ENCODE assay signal across 8 mouse cellular contexts in genomic region chr6:91180767-91181171, GRCm38 (mm10). TPM values are rescaled to one million over a fixed set of nuclear protein-coding genes. Genes with fewer than 3 reads are reported as not detected.
DNase-seq lines count a peak whose midpoint lies in the region; ATAC-seq lines count a peak whose summit lies in the region.

No protein-coding gene starts in this region.

- no peaks in the 10 kb centered on the region for H3K27me3 ChIP-seq in embryonic facial prominence, embryonic 11.5 days (ENCODE audit: control insufficient read depth, insufficient read depth, low read length)
- H3K27me3 ChIP-seq in forebrain, embryonic 13.5 days, result no peaks in the 10 kb centered on the region

- ATAC-seq in embryonic facial prominence, embryonic 11.5 days (replicated peaks; ENCODE audit: insufficient number of reproducible peaks, low FRiP score, low TSS enrichment, low read depth), result peak; percentile 85
- peak; percentile 57; the same call in 1 of the 2 replicates for ATAC-seq in forebrain, embryonic 13.5 days
- no peak for ATAC-seq in inflammation-experienced regulatory T-cells, adult 6 months

- H3K4me1 ChIP-seq in embryonic facial prominence, embryonic 11.5 days (ENCODE audit: control insufficient read depth, insufficient read depth, low read length), result peaks cover 4% of the 10 kb centered on the region
- peaks cover 9% of the 10 kb centered on the region; the same call in 1 of the 2 replicates for H3K4me1 ChIP-seq in forebrain, embryonic 13.5 days

- H3K4me3 ChIP-seq in embryonic facial prominence, embryonic 11.5 days (ENCODE audit: low read depth, low read length), result no peak overlapping the region
- H3K4me3 ChIP-seq in forebrain, embryonic 13.5 days, result no peak overlapping the region

- WGBS in embryonic facial prominence, embryonic 11.5 days, result 28% methylated on average over 9 of the region's 9 CpGs
- 56% methylated on average over 9 of the region's 9 CpGs for WGBS in forebrain, embryonic 13.5 days

- H3K9me3 ChIP-seq in embryonic facial prominence, embryonic 11.5 days (replicated peaks; ENCODE audit: control insufficient read depth, low read length), result no peaks in the 10 kb centered on the region
- H3K9me3 ChIP-seq in forebrain, embryonic 13.5 days (replicated peaks), result no peaks in the 10 kb centered on the region

- DNase-seq in left cerebral cortex, postnatal 14 days (ENCODE audit: low spot score in 2 of 2), result peak; percentile 36 to 55
- DNase-seq in left cerebral cortex, adult 9 months (ENCODE audit: low spot score in 2 of 2), result no peak
- DNase-seq in embryonic facial prominence, embryonic 11.5 days (ENCODE audit: low spot score), result peak; percentile 83
- peak; percentile 39 for DNase-seq in hindlimb bud, embryonic 11.5 days (ENCODE audit: extremely low spot score, low read depth, low spot score)
- no peak for DNase-seq in cerebellum, adult 11 months
- no peak for DNase-seq in retina, embryonic 14.5 days (ENCODE audit: low spot score)

- peak overlapping the region; percentile 81 for H3K27ac ChIP-seq in embryonic facial prominence, embryonic 11.5 days (replicated peaks; ENCODE audit: low read depth, low read length)
- no peak overlapping the region for H3K27ac ChIP-seq in forebrain, embryonic 13.5 days

- intact Hi-C loops in left cerebral cortex, postnatal 14 days (cut with DNase I), result no loop called here

- no peak overlapping the region for H3K9ac ChIP-seq in embryonic facial prominence, embryonic 11.5 days (replicated peaks; ENCODE audit: low read length)
- no peak overlapping the region for H3K9ac ChIP-seq in forebrain, embryonic 13.5 days

- no peaks in the 10 kb centered on the region for H3K36me3 ChIP-seq in embryonic facial prominence, embryonic 11.5 days (replicated peaks; ENCODE audit: control insufficient read depth, insufficient read depth, low read depth, low read length)
- H3K36me3 ChIP-seq in forebrain, embryonic 13.5 days (ENCODE audit: poor library complexity, severe bottlenecking), result no peaks in the 10 kb centered on the region

- no peak overlapping the region for H3K4me2 ChIP-seq in embryonic facial prominence, embryonic 11.5 days (ENCODE audit: low read depth, low read length)
- H3K4me2 ChIP-seq in forebrain, embryonic 13.5 days, result no peak overlapping the region

RNA-seq across cellular contexts. Expression of gene Hdac11, which starts 24.3 kb away (rescaled TPM):
- total RNA-seq in left cerebral cortex, postnatal 14 days (2021), result 100 to 1,000 TPM; 130 to 142 TPM
- polyA plus RNA-seq in embryonic facial prominence, embryonic 11.5 days (2014; fragmentation: Nextera tagmentation; extraction: Ambion mirVana), result 11.0 TPM in 2 replicates
- 15.3 and 21.0 TPM in 2 replicates for polyA plus RNA-seq in forebrain, embryonic 13.5 days (2015; fragmentation: Nextera tagmentation; extraction: Ambion mirVana)
- polyA plus RNA-seq in inflammation-experienced regulatory T-cells, adult 6 months (2017; shearing (Covaris generic)), result 1 to 10 TPM in 2 of 3 experiments, under 1 TPM in 1; 0.80 to 1.5 (median 1.4) TPM

RNA-seq across cellular contexts. Expression of gene Fbln2, which starts 31.5 kb away (rescaled TPM):
- 1 to 10 TPM; 9.6 to 9.9 TPM for total RNA-seq in left cerebral cortex, postnatal 14 days (2021)
- polyA plus RNA-seq in embryonic facial prominence, embryonic 11.5 days (2014; fragmentation: Nextera tagmentation; extraction: Ambion mirVana), result 61.9 and 76.6 TPM in 2 replicates
- 8.5 and 12.2 TPM in 2 replicates for polyA plus RNA-seq in forebrain, embryonic 13.5 days (2015; fragmentation: Nextera tagmentation; extraction: Ambion mirVana)
- polyA plus RNA-seq in inflammation-experienced regulatory T-cells, adult 6 months (2017; shearing (Covaris generic)), result 1 to 10 TPM in 1 of 3 experiments, under 1 TPM in 1, not detected in 1; 0.22 to 1.2 TPM

Comparison
In these comparisons a context has a peak if more than half of its experiments do, and no peak if none do; other contexts are left out.
1. DNase-seq: peak in left cerebral cortex, postnatal 14 days (2 of 2), embryonic facial prominence, embryonic 11.5 days (single experiment) and hindlimb bud, embryonic 11.5 days (single experiment); none in left cerebral cortex, adult 9 months (0 of 2), cerebellum, adult 11 months (single experiment) and retina, embryonic 14.5 days (single experiment).